Mouse (Mus musculus): ENCODE measurements at regions not wholly inside any gene's neighbourhood (a gene's known extent, or its start where the extent isn't known, plus 50 kb on each side); places are given as distances from the start of the nearest gene placed in this dataset.

DNA sequence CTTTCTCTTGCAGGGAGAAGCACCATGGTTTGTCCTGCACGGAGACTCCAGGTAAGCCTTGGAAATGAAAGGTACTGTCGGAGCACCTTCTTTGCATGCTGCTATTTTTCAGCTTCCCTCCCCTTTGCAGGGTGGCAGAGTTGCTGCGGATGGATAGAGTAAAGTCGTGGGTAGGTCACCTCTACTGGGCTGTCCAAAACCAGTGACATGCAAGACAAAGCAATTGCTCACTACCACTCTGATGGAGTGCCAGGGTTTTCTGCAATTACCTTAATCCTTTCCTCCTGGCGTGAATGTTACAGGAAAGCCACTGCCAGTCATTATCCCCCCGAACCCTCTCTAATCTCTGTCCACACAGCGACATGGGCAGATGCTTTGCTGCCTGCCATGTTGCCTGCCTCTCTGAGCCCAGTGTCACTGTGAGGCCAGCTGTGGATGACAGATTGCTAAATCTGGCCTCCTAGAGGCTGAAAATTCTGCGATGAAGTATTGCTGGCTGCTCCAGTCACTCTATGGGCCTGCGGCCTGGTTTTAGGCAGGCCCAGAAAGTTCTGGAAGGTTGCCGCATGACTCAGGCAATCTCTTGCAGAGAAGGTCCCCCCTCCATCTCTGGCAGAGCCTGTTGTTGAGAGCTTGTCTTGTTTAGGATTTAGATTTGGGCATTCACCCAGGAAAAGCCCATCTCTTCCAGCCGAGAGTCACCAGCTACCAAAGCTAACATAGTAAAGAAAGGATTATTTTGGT is 54.1 kb upstream of the Sod3 start:
- Histone ChIP-seq H3K4me2 (replicated peaks) (no peak overlapping the region), H3K27me3 (no peaks in the 10 kb centered on the region), H3K4me1 (no peaks in the 10 kb centered on the region), H3K36me3 (no peaks in the 10 kb centered on the region), H3K9me3 (no peaks in the 10 kb centered on the region), H3K27ac (replicated peaks) (no peak overlapping the region), H3K4me3 (no peak overlapping the region), H3K9ac (replicated peaks) (no peak overlapping the region)
- no peak for ATAC-seq (replicated peaks)
- 75% methylated on average over 11 of the region's 11 CpGs for WGBS

DNA sequence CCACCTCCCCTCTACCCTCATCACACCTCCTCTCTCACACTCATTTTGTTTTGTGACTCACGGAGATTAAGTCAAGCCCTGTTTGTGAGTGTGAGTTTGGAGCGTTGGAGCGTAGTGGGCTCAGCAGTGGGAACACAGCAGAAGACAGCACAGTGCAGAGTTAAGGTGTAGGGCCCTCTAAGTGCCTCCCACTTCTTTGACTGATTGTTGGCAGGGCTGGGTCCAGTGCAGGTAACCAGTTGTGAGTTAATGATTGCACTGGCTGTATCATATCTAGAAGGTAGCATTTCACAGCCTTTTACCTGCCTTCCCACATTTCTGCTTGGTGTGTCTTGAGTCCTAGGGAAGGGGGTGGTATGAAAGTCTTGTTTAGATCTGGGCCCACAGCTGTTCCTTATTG is 67.3 kb upstream of the Sod3 start:
- WGBS: 88% methylated on average over 3 of the region's 3 CpGs
- no peak overlapping the region for H3K4me2 ChIP-seq (replicated peaks)
- H3K27me3 ChIP-seq: no peaks in the 10 kb centered on the region
- H3K4me1 ChIP-seq: no peaks in the 10 kb centered on the region
- no peaks in the 10 kb centered on the region for H3K9me3 ChIP-seq
- no peak for ATAC-seq (replicated peaks)
- no peak overlapping the region for H3K27ac ChIP-seq (replicated peaks)
- H3K4me3 ChIP-seq: no peak overlapping the region
- no peak overlapping the region for H3K9ac ChIP-seq (replicated peaks)
- H3K36me3 ChIP-seq: no peaks in the 10 kb centered on the region

DNA sequence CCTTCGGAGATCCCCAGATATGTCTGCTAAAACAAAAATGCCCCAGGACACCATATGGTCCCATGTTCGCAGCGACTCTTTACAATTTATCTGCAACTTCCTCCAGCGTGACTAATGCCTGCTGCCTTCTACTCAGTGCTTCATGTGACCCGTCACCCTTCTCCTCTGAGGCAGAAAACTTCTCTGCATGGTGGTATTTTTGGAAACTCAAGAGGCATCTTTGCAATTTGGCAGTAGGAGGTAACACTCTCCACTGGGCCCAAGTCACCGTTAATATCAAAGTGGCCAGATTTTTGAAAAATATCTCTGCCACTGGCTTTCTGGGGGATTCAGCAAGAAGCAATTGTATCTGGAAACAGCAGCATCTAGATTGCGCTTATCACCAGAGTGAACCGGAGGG is 69.1 kb upstream of the Sod3 start:
- no peaks in the 10 kb centered on the region for H3K9me3 ChIP-seq
- no peak overlapping the region for H3K9ac ChIP-seq (replicated peaks)
- H3K27ac ChIP-seq (replicated peaks): no peak overlapping the region
- H3K27me3 ChIP-seq: no peaks in the 10 kb centered on the region
- no peak for ATAC-seq (replicated peaks)
- H3K4me2 ChIP-seq (replicated peaks): no peak overlapping the region
- WGBS: 81% methylated on average over 8 of the region's 8 CpGs
- no peak overlapping the region for H3K4me3 ChIP-seq
- H3K4me1 ChIP-seq: no peaks in the 10 kb centered on the region
- H3K36me3 ChIP-seq: no peaks in the 10 kb centered on the region

DNA sequence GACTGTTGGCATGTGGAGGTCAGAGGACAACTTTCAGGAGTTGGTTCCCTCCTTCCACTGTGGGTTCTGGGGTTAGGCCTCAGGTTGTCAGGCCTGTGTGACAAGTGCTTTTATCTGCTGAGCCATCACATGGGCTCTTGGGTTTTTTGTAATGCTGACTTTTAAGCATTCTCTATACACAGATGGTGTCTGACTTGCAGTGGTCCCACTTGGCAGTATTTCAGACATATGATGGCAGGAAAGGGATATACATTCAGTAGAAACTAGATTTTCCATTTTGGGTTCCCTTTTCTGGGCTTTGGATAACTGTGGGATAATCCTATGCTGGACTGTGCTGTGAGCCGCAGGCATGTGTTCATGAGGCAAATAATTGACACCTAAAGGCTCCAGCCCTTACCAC is 75.3 kb upstream of the Sod3 start:
- no peak overlapping the region for H3K9ac ChIP-seq (replicated peaks)
- ATAC-seq (replicated peaks): no peak
- no peak overlapping the region for H3K4me2 ChIP-seq (replicated peaks)
- no peak overlapping the region for H3K27ac ChIP-seq (replicated peaks)
- no peaks in the 10 kb centered on the region for H3K9me3 ChIP-seq
- 83% methylated on average over 1 of the region's 1 CpGs for WGBS
- H3K4me3 ChIP-seq: no peak overlapping the region
- H3K36me3 ChIP-seq: no peaks in the 10 kb centered on the region
- H3K27me3 ChIP-seq: no peaks in the 10 kb centered on the region
- no peaks in the 10 kb centered on the region for H3K4me1 ChIP-seq

DNA sequence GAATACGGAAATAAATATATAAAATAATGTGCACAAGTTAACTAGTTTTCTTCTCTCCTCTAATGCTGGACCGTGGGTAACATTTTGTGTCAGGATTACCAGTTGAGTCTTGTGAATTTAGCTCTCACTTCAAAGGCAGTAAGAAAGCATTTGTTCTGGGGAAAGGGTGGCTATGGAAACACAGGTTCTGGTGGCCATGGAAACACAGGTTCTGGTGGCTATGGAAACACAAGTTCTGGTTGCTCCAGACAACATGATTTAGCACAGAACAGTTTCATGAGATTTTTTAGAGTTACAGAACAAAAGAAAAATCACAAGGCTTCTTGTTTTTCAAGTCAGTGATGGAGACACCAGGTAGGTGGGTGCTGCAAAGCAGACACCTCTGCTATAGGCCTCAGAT is 82.7 kb upstream of the Sod3 start:
- no peak for ATAC-seq (replicated peaks)
- Histone ChIP-seq H3K9ac (replicated peaks) (no peak overlapping the region), H3K27ac (replicated peaks) (no peak overlapping the region), H3K36me3 (no peaks in the 10 kb centered on the region), H3K9me3 (no peaks in the 10 kb centered on the region), H3K27me3 (no peaks in the 10 kb centered on the region), H3K4me3 (no peak overlapping the region), H3K4me1 (no peaks in the 10 kb centered on the region), H3K4me2 (replicated peaks) (no peak overlapping the region)
- WGBS: 85% methylated on average over 2 of the region's 2 CpGs

DNA sequence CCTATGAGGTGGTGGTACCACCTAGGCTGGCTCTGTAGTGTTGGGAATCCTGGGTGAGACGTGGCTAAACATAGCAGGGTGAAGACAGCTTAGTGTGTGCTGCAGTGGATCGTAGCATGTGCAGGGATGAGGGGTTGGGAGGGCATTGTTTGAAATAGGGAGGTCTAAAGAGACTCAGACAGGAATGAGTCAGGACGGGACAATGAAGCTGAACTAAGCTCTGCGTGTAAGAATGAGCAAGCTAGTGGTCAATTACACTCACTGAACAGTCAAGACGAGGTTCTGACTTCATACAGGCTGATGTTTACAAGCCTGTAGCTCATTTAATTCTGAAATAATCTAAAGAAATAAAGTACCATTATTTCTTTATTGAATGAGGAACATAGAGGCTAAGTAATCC is 85.5 kb upstream of the Sod3 start:
- H3K36me3 ChIP-seq: no peaks in the 10 kb centered on the region
- ATAC-seq (replicated peaks): no peak
- H3K4me1 ChIP-seq: no peaks in the 10 kb centered on the region
- H3K9me3 ChIP-seq: no peaks in the 10 kb centered on the region
- H3K4me3 ChIP-seq: no peak overlapping the region
- H3K4me2 ChIP-seq (replicated peaks): no peak overlapping the region
- H3K27ac ChIP-seq (replicated peaks): no peak overlapping the region
- WGBS: 65% methylated on average over 5 of the region's 5 CpGs
- no peak overlapping the region for H3K9ac ChIP-seq (replicated peaks)
- no peaks in the 10 kb centered on the region for H3K27me3 ChIP-seq

DNA sequence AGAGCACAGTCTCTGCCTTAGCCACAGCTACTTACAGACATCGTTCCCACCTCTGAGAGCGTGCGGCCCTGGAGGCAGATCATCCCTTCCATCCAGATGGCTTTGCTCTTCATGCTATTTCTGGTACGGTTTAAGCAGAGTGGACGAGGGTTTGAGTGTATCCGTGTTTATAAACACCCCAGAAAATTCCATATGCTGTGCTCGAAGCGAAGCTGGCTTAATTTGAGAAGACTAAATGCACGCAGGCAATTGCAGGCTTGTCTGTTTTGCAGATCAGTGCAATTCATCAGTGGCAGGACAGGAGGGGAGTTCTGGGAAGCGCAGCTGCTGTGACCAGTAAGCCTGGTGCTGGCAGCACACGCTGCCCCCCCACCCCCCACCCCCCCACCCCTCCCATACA is 72.9 kb upstream of the Dhx15 start:
- Histone ChIP-seq H3K9me3 (no peaks in the 10 kb centered on the region), H3K4me3 (no peak overlapping the region), H3K4me1 (no peaks in the 10 kb centered on the region), H3K4me2 (replicated peaks) (no peak overlapping the region), H3K36me3 (no peaks in the 10 kb centered on the region), H3K9ac (replicated peaks) (no peak overlapping the region), H3K27ac (replicated peaks) (no peak overlapping the region), H3K27me3 (no peaks in the 10 kb centered on the region)
- WGBS: 79% methylated on average over 11 of the region's 11 CpGs
- no peak; the same call in 1 of the 2 replicates for ATAC-seq (replicated peaks)

DNA sequence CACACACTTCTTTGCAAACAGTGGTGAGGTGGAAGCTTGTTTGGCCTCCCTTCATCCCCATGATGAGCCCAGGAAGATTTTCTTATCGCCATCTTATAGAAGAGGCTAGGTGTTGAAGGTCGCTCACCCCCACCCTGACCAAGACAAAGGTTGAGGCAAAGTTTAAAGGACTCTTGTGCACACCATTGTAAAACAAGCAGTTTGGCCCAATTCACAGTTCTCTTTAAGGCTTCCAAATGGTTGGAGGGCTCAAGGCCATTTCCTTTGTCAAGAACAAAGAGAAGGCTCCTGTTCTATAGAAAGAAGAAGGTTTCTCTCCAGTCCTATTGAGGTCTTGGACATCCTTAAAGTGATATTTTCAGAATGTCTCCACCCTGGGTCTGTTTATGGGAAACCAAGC is 67.8 kb upstream of the Dhx15 start:
- no peaks in the 10 kb centered on the region for H3K27me3 ChIP-seq
- no peaks in the 10 kb centered on the region for H3K36me3 ChIP-seq
- no peak for ATAC-seq (replicated peaks)
- H3K4me1 ChIP-seq: no peaks in the 10 kb centered on the region
- H3K9me3 ChIP-seq: no peaks in the 10 kb centered on the region
- H3K4me2 ChIP-seq (replicated peaks): no peak overlapping the region
- H3K4me3 ChIP-seq: no peak overlapping the region
- H3K9ac ChIP-seq (replicated peaks): no peak overlapping the region
- WGBS: 70% methylated on average over 2 of the region's 2 CpGs
- no peak overlapping the region for H3K27ac ChIP-seq (replicated peaks)

DNA sequence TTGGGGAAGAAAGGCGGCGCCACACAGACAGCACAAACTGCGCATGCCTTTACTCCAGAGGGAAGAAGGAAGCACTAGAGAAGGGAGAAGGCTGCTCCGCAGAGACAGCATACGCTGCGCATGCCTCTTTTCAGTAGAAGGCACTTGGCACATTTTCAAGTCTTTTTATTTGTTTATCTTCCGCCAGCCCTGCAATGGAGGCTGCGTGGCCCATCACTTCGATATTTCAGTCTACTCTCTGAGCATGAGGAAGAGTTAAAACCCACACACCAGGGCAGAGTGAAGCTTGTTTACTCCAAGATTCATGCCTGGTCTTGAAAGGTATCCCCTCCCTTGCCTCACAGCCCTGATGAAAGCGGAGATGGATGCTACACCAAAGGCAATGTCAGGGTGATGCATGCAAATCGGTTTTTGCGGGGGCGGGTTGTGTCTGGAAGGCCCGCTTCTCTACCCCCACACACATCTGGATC is 64.3 kb upstream of the Dhx15 start:
- no peak for ATAC-seq (replicated peaks)
- Histone ChIP-seq H3K4me1 (no peaks in the 10 kb centered on the region), H3K36me3 (no peaks in the 10 kb centered on the region), H3K4me2 (replicated peaks) (no peak overlapping the region), H3K4me3 (no peak overlapping the region), H3K9me3 (no peaks in the 10 kb centered on the region), H3K9ac (replicated peaks) (no peak overlapping the region), H3K27ac (replicated peaks) (no peak overlapping the region), H3K27me3 (no peaks in the 10 kb centered on the region)
- 73% methylated on average over 14 of the region's 14 CpGs for WGBS

DNA sequence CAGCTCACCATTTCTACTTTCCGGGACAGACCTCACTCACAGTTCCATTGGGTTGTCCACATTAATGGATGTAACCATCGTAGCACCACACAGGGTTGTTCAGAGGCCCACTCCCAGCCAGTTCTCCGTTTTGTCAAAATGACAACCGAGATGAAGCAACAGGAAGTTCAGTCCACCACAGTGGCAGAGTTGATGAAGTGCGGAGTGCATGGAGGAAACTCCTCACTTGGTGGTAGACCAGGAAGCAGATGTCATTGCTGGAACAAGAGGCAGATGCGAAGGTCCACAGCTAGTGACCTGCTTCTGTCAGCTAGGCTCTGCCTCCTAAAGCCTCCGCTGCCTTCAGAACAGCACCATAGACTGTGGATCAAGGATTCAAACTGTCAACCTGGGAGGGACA is 59.5 kb upstream of the Dhx15 start:
- Histone ChIP-seq H3K9ac (replicated peaks) (no peak overlapping the region), H3K4me1 (no peaks in the 10 kb centered on the region), H3K9me3 (no peaks in the 10 kb centered on the region), H3K4me2 (replicated peaks) (no peak overlapping the region), H3K36me3 (no peaks in the 10 kb centered on the region), H3K27ac (replicated peaks) (no peak overlapping the region), H3K4me3 (no peak overlapping the region), H3K27me3 (no peaks in the 10 kb centered on the region)
- WGBS: 90% methylated on average over 7 of the region's 7 CpGs
- no peak for ATAC-seq (replicated peaks)

DNA sequence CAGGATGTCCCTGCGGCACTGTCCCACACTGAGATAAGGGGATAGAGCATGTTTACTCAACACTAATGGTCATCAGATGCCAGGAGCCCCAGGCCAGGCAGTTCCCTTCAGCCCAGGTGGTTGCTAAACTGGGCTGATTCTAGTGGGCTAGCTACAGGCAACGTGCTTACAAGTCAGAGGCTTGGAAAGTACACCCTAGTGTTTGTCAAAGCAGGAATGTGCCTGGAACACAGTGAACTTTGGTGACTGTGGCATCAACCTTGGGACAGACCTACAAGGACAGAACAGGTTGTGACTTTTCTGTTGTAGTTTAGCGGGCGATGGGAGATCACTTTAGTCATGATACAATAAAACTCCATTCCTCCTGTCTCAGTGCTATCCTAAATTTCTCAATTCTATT is 53.6 kb upstream of the Dhx15 start:
- WGBS: 92% methylated on average over 4 of the region's 4 CpGs
- H3K27ac ChIP-seq (replicated peaks): no peak overlapping the region
- H3K9ac ChIP-seq (replicated peaks): no peak overlapping the region
- no peaks in the 10 kb centered on the region for H3K36me3 ChIP-seq
- H3K4me2 ChIP-seq (replicated peaks): no peak overlapping the region
- H3K9me3 ChIP-seq: no peaks in the 10 kb centered on the region
- no peaks in the 10 kb centered on the region for H3K27me3 ChIP-seq
- ATAC-seq (replicated peaks): no peak
- H3K4me3 ChIP-seq: no peak overlapping the region
- no peaks in the 10 kb centered on the region for H3K4me1 ChIP-seq

DNA sequence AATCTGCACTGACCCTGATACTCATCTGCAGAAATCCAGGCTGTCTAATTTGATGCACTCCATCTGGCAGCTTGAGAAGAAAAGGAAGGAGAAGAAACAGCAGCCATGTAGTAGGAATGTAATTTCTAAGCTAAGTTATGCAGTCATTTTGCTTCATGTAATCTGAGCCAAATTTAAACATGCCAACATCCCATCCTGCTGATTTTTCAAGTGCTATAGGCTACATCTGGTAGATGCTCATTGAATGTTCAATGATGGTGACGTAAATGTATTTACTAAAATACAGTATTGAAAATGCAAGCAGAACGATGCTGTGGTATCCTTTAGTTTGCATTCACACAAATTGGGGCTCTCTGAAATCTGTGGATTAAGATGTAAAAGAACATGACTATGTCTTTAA is 52.1 kb upstream of the Dhx15 start:
- Histone ChIP-seq H3K9me3 (no peaks in the 10 kb centered on the region), H3K4me3 (no peak overlapping the region), H3K27me3 (no peaks in the 10 kb centered on the region), H3K36me3 (no peaks in the 10 kb centered on the region), H3K27ac (replicated peaks) (peak overlapping the region; percentile 48), H3K9ac (replicated peaks) (no peak overlapping the region), H3K4me1 (no peaks in the 10 kb centered on the region), H3K4me2 (replicated peaks) (no peak overlapping the region)
- ATAC-seq (replicated peaks): peak; percentile 74; the same call in 1 of the 2 replicates
- 70% methylated on average over 2 of the region's 2 CpGs for WGBS

DNA sequence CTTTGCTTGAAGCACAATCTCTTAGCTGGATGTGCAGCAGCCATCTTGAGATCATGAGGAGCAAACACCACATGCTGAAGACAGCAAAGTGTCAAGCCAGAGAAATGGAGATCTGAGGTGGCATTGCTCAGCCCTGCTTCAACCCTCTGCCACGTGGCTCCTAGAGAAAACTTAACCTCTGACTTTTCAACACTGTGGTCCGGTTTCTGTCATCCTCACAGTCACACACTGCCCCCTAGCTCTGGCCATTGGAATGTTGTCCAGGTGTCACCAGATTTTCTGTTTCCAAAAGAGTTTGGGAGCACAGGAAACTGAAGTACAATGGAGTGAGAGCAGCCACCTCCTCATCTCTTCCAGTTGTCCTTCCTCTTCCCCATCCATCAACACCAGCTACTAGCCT is 50.2 kb upstream of the Dhx15 start:
- no peaks in the 10 kb centered on the region for H3K9me3 ChIP-seq
- H3K4me2 ChIP-seq (replicated peaks): no peak overlapping the region
- no peaks in the 10 kb centered on the region for H3K36me3 ChIP-seq
- no peaks in the 10 kb centered on the region for H3K4me1 ChIP-seq
- H3K4me3 ChIP-seq: no peak overlapping the region
- 5% methylated on average over 2 of the region's 2 CpGs for WGBS
- H3K9ac ChIP-seq (replicated peaks): no peak overlapping the region
- H3K27ac ChIP-seq (replicated peaks): no peak overlapping the region
- no peak for ATAC-seq (replicated peaks)
- no peaks in the 10 kb centered on the region for H3K27me3 ChIP-seq
